Mouse (Mus musculus) heart, embryonic 12.5 days (tissue): ENCODE data around the gene Ppp1r15a. TPM values are rescaled to one million over a fixed set of nuclear protein-coding genes. Genes with fewer than 3 reads are reported as not detected.
A peak's percentile ranks its signal among the peaks of the same experiment; 100 is the strongest.
"Not testable (repeated sequence)": the region's sequence is repeated elsewhere in the genome, so short reads cannot be mapped to it uniquely, and the experiment has no call there.

Experiments
- ATAC-seq: fragments of 200-750 bp; cut with Nextera tagmentation; 2 replicates; pipeline ENCODE4 v1.8.0; 2017; ENCODE audit warnings: moderate TSS enrichment, moderate library complexity; ENCODE audit not compliant: insufficient number of reproducible peaks, low FRiP score
- H3K27ac ChIP-seq: fragments of 300-500 bp; sonication (generic); 2 replicates; pipeline ENCODE4 v1.5.1; 2016; ENCODE audit warnings: mild to moderate bottlenecking, moderate library complexity; ENCODE audit not compliant: poor library complexity, severe bottlenecking
- H3K27me3 ChIP-seq: fragments of 300-500 bp; sonication (generic); replicated peaks from 2 replicates; pipeline ENCODE4 v1.6.1; 2016; ENCODE audit warnings: mild to moderate bottlenecking, moderate library complexity
- H3K36me3 ChIP-seq: fragments of 300-500 bp; sonication (generic); 2 replicates; pipeline ENCODE4 v1.6.1; 2016; ENCODE audit warnings: mild to moderate bottlenecking, moderate library complexity
- H3K4me1 ChIP-seq: fragments of 300-500 bp; sonication (generic); replicated peaks from 2 replicates; pipeline ENCODE4 v1.6.1; 2016; ENCODE audit warnings: mild to moderate bottlenecking
- H3K4me2 ChIP-seq: fragments of 300-500 bp; sonication (generic); 2 replicates; pipeline ENCODE4 v1.6.1; 2016; ENCODE audit warnings: mild to moderate bottlenecking, moderate library complexity
- H3K4me3 ChIP-seq: fragments of 300-500 bp; sonication (generic); 2 replicates; pipeline ENCODE4 v1.5.1; 2016; ENCODE audit warnings: mild to moderate bottlenecking
- H3K9ac ChIP-seq: fragments of 300-500 bp; sonication (generic); 2 replicates; pipeline ENCODE4 v1.6.1; 2016; ENCODE audit warnings: mild to moderate bottlenecking, moderate library complexity
- H3K9me3 ChIP-seq: fragments of 300-500 bp; sonication (generic); replicated peaks from 2 replicates; pipeline ENCODE4 v1.6.1; 2016; ENCODE audit warnings: mild to moderate bottlenecking, moderate library complexity
- WGBS: fragments of 180-500 bp; shearing (Covaris S2); methylation state at CpG from one replicate; pipeline ENCODE4 v1.1.7; 2016; 5-methylcytosine and 5-hydroxymethylcytosine counted together
- polyA plus RNA-seq: library from polyadenylated mRNA; unstranded; fragments of >200 nt; fragmentation: Nextera tagmentation; extraction: Ambion mirVana; gene quantifications from 2 replicates; pipeline ENCODE4 v1.2.1, GENCODE M21; 2016

The Ppp1r15a gene
- polyA plus RNA-seq, 1 experiment from 2014 or later = 33.7 TPM

GRCm38 (mm10) chr7:45527169-45527568 lies 1.1 kb upstream of the Ppp1r15a start:
- H3K9ac ChIP-seq, ATAC-seq, H3K27me3 ChIP-seq, H3K4me2 ChIP-seq, H3K4me3 ChIP-seq, H3K9me3 ChIP-seq: not testable (repeated sequence)
- peak overlapping the region; percentile 95; the same call in 1 of the 2 replicates for H3K27ac ChIP-seq
- H3K36me3 ChIP-seq = peaks cover 17% of the 10 kb centered on the region
- 74% methylated on average over 6 of the region's 6 CpGs for WGBS
- peaks cover 42% of the 10 kb centered on the region for H3K4me1 ChIP-seq

- Histone ChIP-seq H3K4me1 (peaks cover 43% of the 10 kb centered on the region), H3K4me2 (peak overlapping the region; percentile 77), H3K9me3 (no peaks in the 10 kb centered on the region), H3K27me3 (no peaks in the 10 kb centered on the region; the same call in 1 of the 2 replicates), H3K9ac (peak overlapping the region; percentile 90; the same call in 1 of the 2 replicates), H3K4me3 (peak overlapping the region; percentile 72), H3K27ac (peak overlapping the region; percentile 95), H3K36me3 (peaks cover 17% of the 10 kb centered on the region)
- 19% methylated on average over 7 of the region's 7 CpGs for WGBS
- ATAC-seq = no peak
Observed at GRCm38 (mm10) chr7:45526474-45527120, 529 bp upstream of the Ppp1r15a start.

GRCm38 (mm10) chr7:45524841-45525621 lies 1.0 kb downstream of the Ppp1r15a start:
- H3K4me3 ChIP-seq = peak overlapping the region; percentile 72
- 5% methylated on average over 12 of the region's 12 CpGs for WGBS
- H3K36me3 ChIP-seq = peaks cover 17% of the 10 kb centered on the region
- H3K4me1 ChIP-seq = peaks cover 37% of the 10 kb centered on the region
- H3K27me3 ChIP-seq = no peaks in the 10 kb centered on the region
- peak overlapping the region; percentile 90 for H3K9ac ChIP-seq
- ATAC-seq = peak; percentile 82
- no peaks in the 10 kb centered on the region for H3K9me3 ChIP-seq
- peak overlapping the region; percentile 95 for H3K27ac ChIP-seq
- H3K4me2 ChIP-seq = peak overlapping the region; percentile 77

GRCm38 (mm10) chr7:45523678-45524170 lies 2.3 kb downstream of the Ppp1r15a start:
- Histone ChIP-seq H3K4me2 (peak overlapping the region; percentile 77), H3K9me3 (no peaks in the 10 kb centered on the region), H3K4me1 (peaks cover 27% of the 10 kb centered on the region), H3K36me3 (peaks cover 17% of the 10 kb centered on the region), H3K27ac (peak overlapping the region; percentile 72), H3K27me3 (no peaks in the 10 kb centered on the region), H3K9ac (peak overlapping the region; percentile 63), H3K4me3 (peak overlapping the region; percentile 46)
- WGBS = 73% methylated on average over 13 of the region's 13 CpGs
- no peak for ATAC-seq

- peak; percentile 46; the same call in 1 of the 2 replicates for ATAC-seq
- Histone ChIP-seq H3K9ac (peak overlapping the region; percentile 63), H3K27ac (peak overlapping the region; percentile 72), H3K4me3 (peak overlapping the region; percentile 46), H3K9me3 (no peaks in the 10 kb centered on the region), H3K36me3 (peaks cover 17% of the 10 kb centered on the region), H3K27me3 (no peaks in the 10 kb centered on the region), H3K4me1 (peaks cover 27% of the 10 kb centered on the region), H3K4me2 (peak overlapping the region; percentile 77)
- WGBS = 64% methylated on average over 18 of the region's 18 CpGs
Observed at GRCm38 (mm10) chr7:45522957-45523676, 3.0 kb downstream of the Ppp1r15a start.

- H3K9me3 ChIP-seq = no peaks in the 10 kb centered on the region
- peaks cover 17% of the 10 kb centered on the region for H3K36me3 ChIP-seq
- H3K27me3 ChIP-seq = no peaks in the 10 kb centered on the region
- 0 out of 2 replicates have a peak overlapping the region, but pooled peaks have one; percentile 71 for H3K9ac ChIP-seq
- 53% methylated on average over 16 of the region's 16 CpGs for WGBS
- H3K4me1 ChIP-seq = peaks cover 27% of the 10 kb centered on the region
- peak overlapping the region; percentile 77 for H3K4me2 ChIP-seq
- ATAC-seq = no peak
- peak overlapping the region; percentile 83; the same call in 1 of the 2 replicates for H3K27ac ChIP-seq
- peak overlapping the region; percentile 61 for H3K4me3 ChIP-seq
Observed at GRCm38 (mm10) chr7:45522194-45522752, 3.8 kb downstream of the Ppp1r15a start.

GRCm38 (mm10) chr7:45521728-45522184 lies 4.3 kb downstream of the Ppp1r15a start:
- H3K36me3 ChIP-seq = peaks cover 17% of the 10 kb centered on the region
- no peaks in the 10 kb centered on the region for H3K27me3 ChIP-seq
- H3K9me3 ChIP-seq = no peaks in the 10 kb centered on the region
- peak; percentile 37 for ATAC-seq
- H3K4me2 ChIP-seq = peak overlapping the region; percentile 77
- peak overlapping the region; percentile 61 for H3K4me3 ChIP-seq
- H3K9ac ChIP-seq = peak overlapping the region; percentile 71
- H3K27ac ChIP-seq = peak overlapping the region; percentile 83
- peaks cover 27% of the 10 kb centered on the region for H3K4me1 ChIP-seq
- WGBS = under 1% methylated on average over 28 of the region's 28 CpGs

GRCm38 (mm10) chr7:45520605-45521004 lies 5.5 kb downstream of the Ppp1r15a start:
- no peak overlapping the region for H3K4me2 ChIP-seq
- peaks cover 33% of the 10 kb centered on the region for H3K4me1 ChIP-seq
- H3K27ac ChIP-seq = no peak overlapping the region
- no peaks in the 10 kb centered on the region for H3K9me3 ChIP-seq
- no peak overlapping the region for H3K9ac ChIP-seq
- H3K4me3 ChIP-seq = no peak overlapping the region
- ATAC-seq = no peak
- 90% methylated on average over 7 of the region's 7 CpGs for WGBS
- H3K36me3 ChIP-seq = peaks cover 17% of the 10 kb centered on the region
- no peaks in the 10 kb centered on the region for H3K27me3 ChIP-seq

- no peak overlapping the region for H3K4me2 ChIP-seq
- no peak overlapping the region for H3K4me3 ChIP-seq
- 69% methylated on average over 8 of the region's 8 CpGs for WGBS
- H3K27me3 ChIP-seq = no peaks in the 10 kb centered on the region
- H3K9ac ChIP-seq = no peak overlapping the region
- no peak for ATAC-seq
- no peaks in the 10 kb centered on the region for H3K9me3 ChIP-seq
- H3K27ac ChIP-seq = no peak overlapping the region
- H3K36me3 ChIP-seq = peaks cover 17% of the 10 kb centered on the region
- H3K4me1 ChIP-seq = peaks cover 30% of the 10 kb centered on the region
Observed at GRCm38 (mm10) chr7:45519345-45520120, 6.5 kb downstream of the Ppp1r15a start.

GRCm38 (mm10) chr7:45518618-45519017 lies 7.5 kb downstream of the Ppp1r15a start:
- H3K9me3 ChIP-seq = no peaks in the 10 kb centered on the region
- H3K4me2 ChIP-seq = no peak overlapping the region
- H3K4me1 ChIP-seq = peaks cover 23% of the 10 kb centered on the region
- 88% methylated on average over 16 of the region's 16 CpGs for WGBS
- H3K36me3 ChIP-seq = peaks cover 11% of the 10 kb centered on the region
- H3K27ac ChIP-seq = no peak overlapping the region
- no peak for ATAC-seq
- no peak overlapping the region for H3K9ac ChIP-seq
- no peak overlapping the region for H3K4me3 ChIP-seq
- no peaks in the 10 kb centered on the region for H3K27me3 ChIP-seq
